Mouse (Mus musculus) E14TG2a.4 (cell line): ENCODE results near the gene Hsd17b3.

Source experiments
- CTCF ChIP-seq: conservative IDR thresholded peaks from 2 replicates; pipeline ENCODE4 v1.5.1; 2014; ENCODE audit warnings: low read length
- NANOG ChIP-seq: IDR thresholded peaks from 2 replicates; pipeline ENCODE4 v1.6.1; 2014; ENCODE audit warnings: borderline replicate concordance, low read length, mixed read lengths
- POU5F1 ChIP-seq: IDR thresholded peaks from 2 replicates; pipeline ENCODE4 v1.6.1; 2014; ENCODE audit warnings: low read length, borderline replicate concordance

DNA sequence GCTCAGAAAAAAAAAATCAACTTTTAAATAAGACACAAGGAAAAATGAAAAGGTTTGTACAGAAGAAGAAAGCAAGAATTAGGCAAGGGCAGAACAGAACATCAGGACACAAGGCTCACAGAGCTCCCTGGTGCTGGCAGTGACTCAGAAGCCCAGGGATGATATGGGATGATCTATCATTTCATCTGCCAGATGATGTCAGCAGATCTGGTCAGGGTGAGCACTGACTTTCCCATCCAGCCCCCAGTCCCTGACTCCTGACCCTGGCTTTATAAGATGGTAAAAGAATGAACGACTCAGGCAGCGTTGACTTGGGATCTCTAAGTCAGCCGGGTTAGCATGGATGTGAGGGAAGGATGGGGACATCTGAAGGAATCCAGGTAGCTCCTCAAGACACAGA is 5.7 kb downstream of the Hsd17b3 start:
- TF ChIP-seq CTCF (no peak), NANOG (no peak), POU5F1 (no peak)
